Mouse (Mus musculus) intestine, embryonic 16.5 days (tissue): ENCODE data around the gene Apmap. TPM values are rescaled to one million over a fixed set of nuclear protein-coding genes. Genes with fewer than 3 reads are reported as not detected.
A peak's percentile ranks its signal among the peaks of the same experiment; 100 is the strongest.

ENCODE experiments used
- ATAC-seq: fragments of 200-750 bp; cut with Nextera tagmentation; 2 replicates; pipeline ENCODE4 v1.8.0; 2017; ENCODE audit warnings: moderate TSS enrichment, moderate library complexity
- H3K27ac ChIP-seq: fragments of 300-500 bp; sonication (generic); 2 replicates; pipeline ENCODE4 v1.5.1; 2014; ENCODE audit warnings: mild to moderate bottlenecking, low read length
- H3K27me3 ChIP-seq: fragments of 300-500 bp; sonication (generic); replicated peaks from 2 replicates; pipeline ENCODE4 v1.6.1; 2014; ENCODE audit warnings: low read length, control low read depth, mixed read lengths; ENCODE audit not compliant: control insufficient read depth, insufficient read depth
- H3K36me3 ChIP-seq: fragments of 300-500 bp; sonication (generic); 2 replicates; pipeline ENCODE4 v1.6.1; 2014; ENCODE audit warnings: low read length, control low read depth; ENCODE audit not compliant: control insufficient read depth, insufficient read depth
- H3K4me1 ChIP-seq: fragments of 300-500 bp; sonication (generic); 2 replicates; pipeline ENCODE4 v1.6.1; 2014; ENCODE audit warnings: low read length, control low read depth, mixed read lengths; ENCODE audit not compliant: control insufficient read depth, insufficient read depth
- H3K4me2 ChIP-seq: fragments of 300-500 bp; sonication (generic); 2 replicates; pipeline ENCODE4 v1.6.1; 2014; ENCODE audit warnings: low read depth, low read length, control low read depth
- H3K4me3 ChIP-seq: fragments of 300-500 bp; sonication (generic); 2 replicates; pipeline ENCODE4 v1.5.1; 2014; ENCODE audit warnings: mild to moderate bottlenecking, low read length
- H3K9ac ChIP-seq: fragments of 300-500 bp; sonication (generic); 2 replicates; pipeline ENCODE4 v1.6.1; 2014; ENCODE audit warnings: low read depth, low read length
- H3K9me3 ChIP-seq: fragments of 300-500 bp; sonication (generic); 2 replicates; pipeline ENCODE4 v1.6.1; 2016; ENCODE audit warnings: low read length, control low read depth; ENCODE audit not compliant: control insufficient read depth
- WGBS: fragments of 180-500 bp; shearing (Covaris S2); extraction: QIAGEN DNeasy Blood & Tissue Kit; methylation state at CpG from one replicate; pipeline ENCODE4 v1.1.7; 2014; 5-methylcytosine and 5-hydroxymethylcytosine counted together
- polyA plus RNA-seq: library from polyadenylated mRNA; unstranded; fragments of >200 nt; fragmentation: Nextera tagmentation; extraction: Ambion mirVana; gene quantifications from 2 replicates; pipeline ENCODE4 v1.2.1, GENCODE M21; 2015

The Apmap gene
- polyA plus RNA-seq, 1 experiment from 2014 or later: 42.9 TPM

DNA sequence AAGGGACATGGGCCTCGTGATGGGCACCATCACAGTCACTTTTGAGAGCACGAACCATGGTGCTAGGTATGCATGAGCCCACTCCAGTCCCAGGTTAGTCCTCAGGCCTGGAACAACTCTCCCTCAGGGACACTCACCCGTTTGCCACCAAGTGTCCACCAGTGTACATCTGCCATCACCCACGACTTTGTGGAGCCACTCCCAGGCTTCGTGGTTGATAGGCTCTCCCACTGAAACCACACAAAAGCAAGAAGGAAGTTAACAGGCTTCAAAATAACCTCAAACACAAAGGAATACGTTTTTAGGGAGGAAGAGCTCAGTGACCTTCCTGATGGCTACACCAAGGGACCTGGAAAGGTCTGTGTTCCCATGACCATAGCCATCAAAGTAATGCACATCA lies 18.8 kb upstream of the Apmap start:
- Histone ChIP-seq H3K36me3 (no peaks in the 10 kb centered on the region), H3K4me2 (no peak overlapping the region), H3K4me1 (no peaks in the 10 kb centered on the region), H3K27me3 (no peaks in the 10 kb centered on the region), H3K27ac (no peak overlapping the region), H3K9me3 (no peaks in the 10 kb centered on the region), H3K9ac (no peak overlapping the region), H3K4me3 (no peak overlapping the region)
- 73% methylated on average over 6 of the region's 6 CpGs for WGBS
- ATAC-seq: no peak

DNA sequence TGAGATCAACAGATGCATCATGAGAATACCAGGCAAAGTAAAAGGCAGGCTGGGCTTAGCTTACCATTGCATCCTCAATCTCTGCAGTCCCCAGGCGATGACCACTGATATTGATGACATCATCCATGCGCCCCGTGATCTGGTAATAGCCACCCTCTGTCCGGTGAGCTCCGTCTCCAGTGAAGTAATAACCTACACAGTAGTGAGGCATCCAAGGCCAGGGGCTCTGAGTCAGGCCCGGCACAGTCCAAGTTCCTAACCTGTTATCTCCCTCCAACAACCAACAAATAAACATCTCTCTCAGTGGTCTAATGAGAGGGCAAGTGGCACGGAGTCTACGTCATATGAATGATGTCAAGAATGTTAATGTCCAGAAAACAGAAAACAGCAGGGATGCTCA lies 16.6 kb upstream of the Apmap start:
- no peaks in the 10 kb centered on the region for H3K27me3 ChIP-seq
- no peaks in the 10 kb centered on the region for H3K36me3 ChIP-seq
- H3K27ac ChIP-seq: no peak overlapping the region
- no peak overlapping the region for H3K4me2 ChIP-seq
- no peaks in the 10 kb centered on the region for H3K4me1 ChIP-seq
- no peak overlapping the region for H3K9ac ChIP-seq
- no peak for ATAC-seq
- H3K4me3 ChIP-seq: no peak overlapping the region
- no peaks in the 10 kb centered on the region for H3K9me3 ChIP-seq
- WGBS: 89% methylated on average over 8 of the region's 8 CpGs

DNA sequence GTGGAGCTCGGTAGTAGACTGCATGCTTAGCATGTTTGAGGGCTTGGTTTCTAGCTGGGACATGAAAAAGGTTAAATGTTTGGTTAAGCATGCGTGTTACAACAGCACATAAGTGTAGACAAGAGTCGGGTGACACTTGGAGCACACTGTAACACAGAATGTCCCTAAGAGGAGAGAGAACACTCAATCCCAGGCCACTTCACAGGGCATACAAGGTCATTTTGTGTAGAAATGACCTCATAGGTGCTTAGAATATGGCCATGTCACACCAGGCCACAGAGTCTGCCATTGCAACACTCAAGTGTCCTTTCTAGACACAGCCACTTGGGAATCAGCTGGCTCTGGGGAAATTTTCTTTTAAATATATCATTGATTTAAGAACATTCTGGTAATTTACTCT lies 15.6 kb upstream of the Apmap start:
- Histone ChIP-seq H3K4me3 (no peak overlapping the region), H3K4me1 (no peaks in the 10 kb centered on the region), H3K36me3 (no peaks in the 10 kb centered on the region), H3K27me3 (no peaks in the 10 kb centered on the region), H3K27ac (no peak overlapping the region), H3K9ac (no peak overlapping the region), H3K4me2 (no peak overlapping the region), H3K9me3 (no peaks in the 10 kb centered on the region)
- no peak for ATAC-seq
- WGBS: 86% methylated on average over 3 of the region's 3 CpGs

DNA sequence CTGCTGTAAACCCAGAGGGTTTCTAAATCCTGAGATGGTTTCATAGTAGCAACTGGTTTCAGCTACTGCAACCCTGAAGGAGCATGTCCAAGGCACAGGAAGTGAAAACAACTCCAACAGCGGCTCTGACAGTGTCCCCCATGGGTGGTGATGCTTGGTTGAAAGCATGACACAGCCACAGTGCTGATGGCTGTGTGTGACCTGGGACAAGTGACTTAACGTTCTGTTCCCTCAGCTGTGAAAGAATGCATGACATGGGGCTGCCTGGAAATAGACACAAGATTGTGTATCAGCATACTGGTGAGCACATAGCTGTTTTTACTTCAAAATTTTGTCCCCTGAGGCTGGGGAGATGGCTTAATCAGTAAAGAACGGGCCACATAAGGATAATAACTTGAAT lies 13.3 kb upstream of the Apmap start:
- Histone ChIP-seq H3K27me3 (no peaks in the 10 kb centered on the region), H3K36me3 (no peaks in the 10 kb centered on the region), H3K9ac (no peak overlapping the region), H3K4me1 (no peaks in the 10 kb centered on the region), H3K27ac (no peak overlapping the region), H3K4me3 (no peak overlapping the region), H3K9me3 (no peaks in the 10 kb centered on the region), H3K4me2 (no peak overlapping the region)
- WGBS: 69% methylated on average over 3 of the region's 3 CpGs
- no peak for ATAC-seq

DNA sequence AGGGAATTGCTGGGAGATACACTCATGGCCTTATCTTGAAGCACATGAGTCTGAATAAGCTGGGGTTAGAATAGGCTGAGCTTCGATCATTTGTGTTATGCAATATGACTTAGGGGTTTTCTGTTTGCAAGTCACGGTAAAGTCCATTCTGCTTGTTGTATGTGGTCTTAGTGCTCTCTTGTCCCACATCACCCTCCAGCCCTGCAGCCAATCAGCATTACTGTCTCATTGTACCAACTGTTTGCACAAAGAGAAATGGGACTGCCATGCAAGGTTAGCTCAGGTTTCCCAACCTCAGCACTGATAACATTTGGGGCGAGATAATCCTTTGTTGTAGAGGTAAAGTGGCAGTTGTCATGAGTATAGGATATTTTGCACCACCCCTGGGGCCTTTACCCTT lies 1.7 kb upstream of the Apmap start:
- no peaks in the 10 kb centered on the region for H3K36me3 ChIP-seq
- no peak for ATAC-seq

DNA sequence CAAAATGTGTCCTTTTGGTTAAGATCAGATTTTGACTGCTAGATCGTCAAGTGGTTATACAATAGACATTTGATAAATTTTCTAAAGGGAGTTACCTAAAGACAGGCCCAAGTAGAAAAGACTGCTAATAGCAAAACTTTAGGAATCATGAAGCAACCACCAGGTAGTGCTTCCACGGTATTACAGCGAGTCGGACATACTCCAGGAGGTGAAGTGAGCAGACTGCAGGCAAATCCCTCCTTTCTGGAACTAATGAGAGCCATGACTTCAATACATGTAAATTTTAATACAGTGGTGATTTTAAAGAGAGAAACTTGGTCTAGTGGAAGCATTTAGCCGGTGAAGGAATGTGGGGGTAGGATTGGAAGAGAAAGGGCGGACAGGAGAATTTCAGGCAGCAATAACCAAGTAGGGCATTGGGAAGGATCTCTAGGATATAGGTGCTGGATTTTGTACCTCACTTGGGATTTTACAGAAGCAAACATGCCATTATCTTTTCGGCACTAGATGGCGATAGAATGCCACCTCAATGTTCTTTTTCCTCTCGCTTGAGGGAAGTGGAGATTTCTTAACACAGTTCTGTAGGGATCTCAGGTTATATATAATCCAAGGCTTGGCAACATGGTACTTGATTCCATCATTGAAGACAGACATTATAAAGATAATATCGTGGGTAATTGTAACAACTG lies 649 bp upstream of the Apmap start:
- no peaks in the 10 kb centered on the region for H3K36me3 ChIP-seq
- no peaks in the 10 kb centered on the region for H3K9me3 ChIP-seq
- peak overlapping the region; percentile 70 for H3K4me2 ChIP-seq
- no peaks in the 10 kb centered on the region for H3K27me3 ChIP-seq
- WGBS: 1% methylated on average over 10 of the region's 10 CpGs
- peak; percentile 74 for ATAC-seq
- H3K4me1 ChIP-seq: peaks cover 2% of the 10 kb centered on the region; the same call in 1 of the 2 replicates
- peak overlapping the region; percentile 93 for H3K4me3 ChIP-seq
- no peak overlapping the region for H3K27ac ChIP-seq
- H3K9ac ChIP-seq: peak overlapping the region; percentile 89; the same call in 1 of the 2 replicates

More for the DNA sequence above, 1.7 kb upstream of the Apmap start:
- H3K4me3 ChIP-seq: no peak overlapping the region
- peaks cover 2% of the 10 kb centered on the region; the same call in 1 of the 2 replicates for H3K4me1 ChIP-seq
- no peaks in the 10 kb centered on the region for H3K27me3 ChIP-seq
- no peak overlapping the region for H3K4me2 ChIP-seq
- no peaks in the 10 kb centered on the region for H3K9me3 ChIP-seq
- no peak overlapping the region for H3K27ac ChIP-seq
- no peak overlapping the region for H3K9ac ChIP-seq
- 68% methylated on average over 3 of the region's 3 CpGs for WGBS

GRCm38 (mm10) chr2:150607086-150607485 lies 1.3 kb downstream of the Apmap start:
- Histone ChIP-seq H3K36me3 (no peaks in the 10 kb centered on the region), H3K27me3 (no peaks in the 10 kb centered on the region), H3K4me3 (no peak overlapping the region), H3K9me3 (no peaks in the 10 kb centered on the region), H3K9ac (no peak overlapping the region), H3K27ac (no peak overlapping the region), H3K4me2 (0 out of 2 replicates have a peak overlapping the region, but pooled peaks have one; percentile 16), H3K4me1 (peaks cover 2% of the 10 kb centered on the region; the same call in 1 of the 2 replicates)
- 68% methylated on average over 1 of the region's 1 CpGs for WGBS
- ATAC-seq: no peak

DNA sequence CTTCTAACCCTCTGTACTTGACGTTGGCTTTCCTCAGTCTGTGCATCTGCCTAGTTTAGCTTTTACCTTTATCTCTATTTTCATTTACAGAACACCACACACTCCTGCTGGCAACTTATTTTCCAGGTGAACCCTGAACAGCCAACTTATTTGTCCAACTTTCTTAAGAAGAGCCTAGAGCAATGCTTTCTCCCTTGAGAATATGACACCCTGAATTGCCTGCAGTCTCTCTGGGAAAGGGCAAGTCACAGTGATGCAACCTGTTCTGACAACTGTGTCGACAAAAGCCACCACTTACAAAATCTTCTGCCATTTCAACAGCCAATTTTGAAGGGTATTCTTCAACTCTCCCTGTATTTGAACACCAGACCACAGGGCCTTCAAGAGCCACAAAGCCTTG lies 3.6 kb downstream of the Apmap start:
- Histone ChIP-seq H3K4me3 (no peak overlapping the region), H3K4me2 (no peak overlapping the region), H3K4me1 (peaks cover 2% of the 10 kb centered on the region; the same call in 1 of the 2 replicates), H3K27ac (no peak overlapping the region), H3K9ac (no peak overlapping the region), H3K27me3 (no peaks in the 10 kb centered on the region), H3K36me3 (no peaks in the 10 kb centered on the region), H3K9me3 (no peaks in the 10 kb centered on the region)
- ATAC-seq: no peak
- WGBS: 75% methylated on average over 2 of the region's 2 CpGs

GRCm38 (mm10) chr2:150602166-150602565 lies 6.2 kb downstream of the Apmap start:
- ATAC-seq: no peak
- no peak overlapping the region for H3K4me3 ChIP-seq
- no peak overlapping the region for H3K27ac ChIP-seq
- H3K36me3 ChIP-seq: no peaks in the 10 kb centered on the region
- WGBS: 84% methylated on average over 2 of the region's 2 CpGs
- H3K4me1 ChIP-seq: peaks cover under 1% of the 10 kb centered on the region; the same call in 1 of the 2 replicates
- no peak overlapping the region for H3K9ac ChIP-seq
- no peak overlapping the region for H3K4me2 ChIP-seq
- no peaks in the 10 kb centered on the region for H3K9me3 ChIP-seq
- H3K27me3 ChIP-seq: no peaks in the 10 kb centered on the region

GRCm38 (mm10) chr2:150600263-150600662 lies 8.1 kb downstream of the Apmap start:
- Histone ChIP-seq H3K9me3 (no peaks in the 10 kb centered on the region), H3K4me1 (no peaks in the 10 kb centered on the region), H3K27ac (no peak overlapping the region), H3K9ac (no peak overlapping the region), H3K36me3 (no peaks in the 10 kb centered on the region), H3K27me3 (no peaks in the 10 kb centered on the region), H3K4me3 (no peak overlapping the region), H3K4me2 (no peak overlapping the region)
- ATAC-seq: no peak
- 92% methylated on average over 2 of the region's 2 CpGs for WGBS
